Mouse (Mus musculus) lung, embryonic 14.5 days (tissue): Measurements from ENCODE around the gene Ptpn20. TPM values are rescaled to one million over a fixed set of nuclear protein-coding genes. Genes with fewer than 3 reads are reported as not detected.
A peak's percentile ranks its signal among the peaks of the same experiment; 100 is the strongest.

Experiments
- ATAC-seq: fragments of 200-750 bp; cut with Nextera tagmentation; 2 replicates; pipeline ENCODE4 v1.8.0; 2017; ENCODE audit warnings: mild to moderate bottlenecking, moderate TSS enrichment, moderate library complexity; ENCODE audit not compliant: insufficient read depth
- DNase-seq: peaks from one replicate; pipeline ENCODE4 v3.0.0-alpha.2; 2015
- H3K27ac ChIP-seq: fragments of 300-500 bp; sonication (generic); 2 replicates; pipeline ENCODE4 v1.5.1; 2014; ENCODE audit warnings: low read depth, mild to moderate bottlenecking, moderate library complexity
- H3K27me3 ChIP-seq: fragments of 300-500 bp; sonication (generic); 2 replicates; pipeline ENCODE4 v1.6.1; 2014; ENCODE audit warnings: low read length, control low read depth; ENCODE audit not compliant: insufficient read depth
- H3K36me3 ChIP-seq: fragments of 300-500 bp; sonication (generic); 2 replicates; pipeline ENCODE4 v1.6.1; 2014; ENCODE audit warnings: control low read depth; ENCODE audit not compliant: insufficient read depth
- H3K4me1 ChIP-seq: fragments of 300-500 bp; sonication (generic); 2 replicates; pipeline ENCODE4 v1.6.1; 2014; ENCODE audit warnings: antibody characterized with exemption, control low read depth; ENCODE audit not compliant: insufficient read depth
- H3K4me2 ChIP-seq: fragments of 300-500 bp; sonication (generic); 2 replicates; pipeline ENCODE4 v1.6.1; 2014; ENCODE audit warnings: mild to moderate bottlenecking
- H3K4me3 ChIP-seq: fragments of 300-500 bp; sonication (generic); 2 replicates; pipeline ENCODE4 v1.5.1; 2014; ENCODE audit warnings: low read depth, low read length
- H3K9ac ChIP-seq: fragments of 300-500 bp; sonication (generic); 2 replicates; pipeline ENCODE4 v1.6.1; 2014
- H3K9me3 ChIP-seq: fragments of 300-500 bp; sonication (generic); 2 replicates; pipeline ENCODE4 v1.6.1; 2016; ENCODE audit warnings: low read depth, low read length, control low read depth
- CTCF ChIP-seq: IDR thresholded peaks from 2 replicates; pipeline ENCODE4 v1.5.1; 2016; ENCODE audit warnings: antibody characterized with exemption, low read depth
- WGBS: fragments of 180-500 bp; shearing (Covaris S2); extraction: QIAGEN DNeasy Blood & Tissue Kit; methylation state at CpG from one replicate; pipeline ENCODE4 v1.1.7; 2014; 5-methylcytosine and 5-hydroxymethylcytosine counted together
- polyA plus RNA-seq: library from polyadenylated mRNA; unstranded; fragments of >200 nt; fragmentation: Nextera tagmentation; extraction: Ambion mirVana; gene quantifications from 2 replicates; pipeline ENCODE4 v1.2.1, GENCODE M21; 2014

The Ptpn20 gene
- polyA plus RNA-seq: 0.09 and 0.28 TPM in 2 replicates

GRCm38 (mm10) chr14:33588951-33589350, at the start of gene Ptpn20:
TSS of gene Ptpn20 (plus strand) at chr14:33589207.
- no peak within 1 kb of the TSS for H3K27ac ChIP-seq
- H3K9ac ChIP-seq: no peak within 1 kb of the TSS
- no peaks in the 10 kb centered on the region for H3K4me1 ChIP-seq
- DNase-seq (peak; percentile 10), ATAC-seq (no peak)
- H3K27me3 ChIP-seq: no peaks in the 10 kb centered on the region
- peak; percentile 59 for TF ChIP-seq CTCF
- H3K4me3 ChIP-seq: no peak within 1 kb of the TSS
- no peak within 1 kb of the TSS for H3K4me2 ChIP-seq
- WGBS: 56% methylated on average over 14 of the region's 14 CpGs
- no peaks in the 10 kb centered on the region for H3K36me3 ChIP-seq
- no peaks in the 10 kb centered on the region for H3K9me3 ChIP-seq

GRCm38 (mm10) chr14:33539559-33540167, 49.3 kb upstream of the Ptpn20 start:
- TF ChIP-seq CTCF: no peak
- H3K27ac ChIP-seq: no peak overlapping the region
- no peaks in the 10 kb centered on the region for H3K4me1 ChIP-seq
- no peaks in the 10 kb centered on the region for H3K36me3 ChIP-seq
- 79% methylated on average over 7 of the region's 7 CpGs for WGBS
- DNase-seq (no peak), ATAC-seq (no peak)
- H3K9me3 ChIP-seq: no peaks in the 10 kb centered on the region
- H3K27me3 ChIP-seq: no peaks in the 10 kb centered on the region
- no peak overlapping the region for H3K4me2 ChIP-seq
- H3K9ac ChIP-seq: no peak overlapping the region
- no peak overlapping the region for H3K4me3 ChIP-seq

- no peak overlapping the region for H3K4me2 ChIP-seq
- WGBS: 74% methylated on average over 8 of the region's 8 CpGs
- H3K9me3 ChIP-seq: no peaks in the 10 kb centered on the region
- H3K36me3 ChIP-seq: no peaks in the 10 kb centered on the region
- H3K27me3 ChIP-seq: no peaks in the 10 kb centered on the region
- no peaks in the 10 kb centered on the region for H3K4me1 ChIP-seq
- no peak for TF ChIP-seq CTCF
- no peak overlapping the region for H3K9ac ChIP-seq
- DNase-seq: no peak
- H3K4me3 ChIP-seq: no peak overlapping the region
- no peak for ATAC-seq
- no peak overlapping the region for H3K27ac ChIP-seq
Observed at GRCm38 (mm10) chr14:33545565-33546143, 43.4 kb upstream of the Ptpn20 start.

GRCm38 (mm10) chr14:33548650-33549049, 40.4 kb upstream of the Ptpn20 start:
- Histone ChIP-seq H3K9me3 (no peaks in the 10 kb centered on the region), H3K4me1 (no peaks in the 10 kb centered on the region), H3K27ac (no peak overlapping the region), H3K9ac (no peak overlapping the region), H3K4me2 (no peak overlapping the region), H3K4me3 (no peak overlapping the region), H3K27me3 (no peaks in the 10 kb centered on the region), H3K36me3 (no peaks in the 10 kb centered on the region)
- no peak for TF ChIP-seq CTCF
- no peak for ATAC-seq
- DNase-seq: no peak
- WGBS: 65% methylated on average over 3 of the region's 3 CpGs

GRCm38 (mm10) chr14:33549856-33550255, 39.2 kb upstream of the Ptpn20 start:
- H3K4me1 ChIP-seq: no peaks in the 10 kb centered on the region
- H3K9me3 ChIP-seq: no peaks in the 10 kb centered on the region
- H3K27me3 ChIP-seq: no peaks in the 10 kb centered on the region
- WGBS: 53% methylated on average over 6 of the region's 6 CpGs
- TF ChIP-seq CTCF: no peak
- no peak overlapping the region for H3K9ac ChIP-seq
- ATAC-seq (no peak), DNase-seq (no peak)
- H3K27ac ChIP-seq: no peak overlapping the region
- H3K4me3 ChIP-seq: no peak overlapping the region
- no peaks in the 10 kb centered on the region for H3K36me3 ChIP-seq
- H3K4me2 ChIP-seq: no peak overlapping the region

GRCm38 (mm10) chr14:33570737-33571136, 18.3 kb upstream of the Ptpn20 start:
- Histone ChIP-seq H3K27me3 (no peaks in the 10 kb centered on the region), H3K9ac (no peak overlapping the region), H3K4me2 (no peak overlapping the region), H3K9me3 (no peaks in the 10 kb centered on the region), H3K4me3 (no peak overlapping the region), H3K27ac (no peak overlapping the region), H3K36me3 (no peaks in the 10 kb centered on the region), H3K4me1 (no peaks in the 10 kb centered on the region)
- no peak for TF ChIP-seq CTCF
- WGBS: 31% methylated on average over 6 of the region's 6 CpGs
- DNase-seq: no peak
- no peak for ATAC-seq

GRCm38 (mm10) chr14:33573643-33574042, 15.4 kb upstream of the Ptpn20 start:
- Histone ChIP-seq H3K4me3 (no peak overlapping the region), H3K9me3 (no peaks in the 10 kb centered on the region), H3K4me1 (no peaks in the 10 kb centered on the region), H3K4me2 (no peak overlapping the region), H3K36me3 (no peaks in the 10 kb centered on the region), H3K27ac (no peak overlapping the region), H3K27me3 (no peaks in the 10 kb centered on the region), H3K9ac (no peak overlapping the region)
- DNase-seq (no peak), ATAC-seq (no peak)
- WGBS: 66% methylated on average over 3 of the region's 3 CpGs
- no peak for TF ChIP-seq CTCF
